Mouse (Mus musculus) yolk sac, embryonic 10.5 days (tissue): Measurements from ENCODE around the gene Scn10a.

Experiments used
- DNase-seq: peaks from one replicate; pipeline ENCODE4 v3.0.0-alpha.2; 2017; ENCODE audit warnings: low spot score

Gene Scn10a

GRCm38 (mm10) chr9:119719222-119719621 lies at the start of gene Scn10a:
Scn10a (minus strand) TSS chr9:119719322.
- DNase-seq = no peak

GRCm38 (mm10) chr9:119768585-119768984 lies 49.5 kb upstream of the Scn10a start:
- DNase-seq = peak; percentile 3

GRCm38 (mm10) chr9:119760226-119760625 lies 41.1 kb upstream of the Scn10a start:
- DNase-seq = no peak

DNA sequence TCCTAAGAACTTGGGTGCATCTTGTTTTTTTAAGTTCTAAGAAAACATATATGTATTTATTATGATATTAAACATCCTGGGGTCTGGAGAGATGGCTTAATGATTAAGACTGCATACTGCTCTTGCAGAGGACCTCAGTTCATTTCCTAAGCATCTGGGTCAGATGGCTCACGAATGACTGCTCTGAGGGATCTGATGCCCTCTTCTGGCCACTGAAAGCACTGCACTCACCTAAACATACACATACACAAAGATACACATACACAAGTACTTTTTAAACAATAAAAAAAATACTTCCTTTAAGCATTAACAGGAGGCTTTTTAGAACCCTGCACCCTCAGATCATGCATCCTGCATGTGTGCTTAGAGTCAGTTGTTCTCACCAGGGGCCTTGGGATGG lies 40.3 kb upstream of the Scn10a start:
- no peak for DNase-seq

DNA sequence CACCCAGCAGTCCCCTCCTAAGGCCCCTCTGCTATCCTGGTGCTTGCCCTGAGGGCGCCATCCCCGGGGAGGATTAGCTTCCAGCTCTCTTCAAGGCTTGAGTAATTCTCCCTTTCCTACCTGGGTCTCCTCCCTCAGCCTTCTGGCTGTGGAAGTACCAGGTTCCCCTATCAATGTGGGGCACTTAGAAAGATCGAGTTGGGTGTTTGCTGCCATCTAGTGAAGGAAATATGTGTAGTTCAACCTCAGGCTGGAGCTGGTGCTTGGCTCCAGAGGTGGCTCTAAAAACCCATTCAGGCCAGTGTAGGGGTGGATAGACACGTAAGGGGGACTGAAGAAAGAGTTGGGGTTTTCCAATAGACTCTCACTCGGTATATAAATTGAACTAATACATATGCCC lies 32.4 kb upstream of the Scn10a start:
- peak; percentile 2 for DNase-seq

DNA sequence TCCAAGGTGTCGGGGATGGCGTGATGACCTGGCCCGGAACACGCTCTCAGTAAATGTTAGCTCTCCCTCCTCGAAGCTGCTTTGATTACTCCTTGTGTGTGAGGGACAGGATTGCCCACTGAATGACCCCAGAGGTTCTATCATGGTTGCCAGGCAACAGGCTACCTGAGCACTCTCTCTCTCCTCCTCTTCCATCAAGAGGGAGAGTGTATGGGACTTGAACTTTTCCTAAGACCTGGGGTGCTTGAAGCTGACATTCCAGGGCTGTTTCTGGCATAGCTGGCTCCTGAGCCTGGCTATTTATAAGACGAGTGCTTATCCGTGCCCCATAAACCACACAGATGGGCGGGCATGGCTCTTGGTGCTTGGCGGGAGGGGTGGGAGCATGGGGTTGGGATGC lies 30.0 kb upstream of the Scn10a start:
- DNase-seq = no peak

- DNase-seq = no peak
These were observed 24.8 kb upstream of the Scn10a start for GRCm38 (mm10) chr9:119743900-119744299.

DNA sequence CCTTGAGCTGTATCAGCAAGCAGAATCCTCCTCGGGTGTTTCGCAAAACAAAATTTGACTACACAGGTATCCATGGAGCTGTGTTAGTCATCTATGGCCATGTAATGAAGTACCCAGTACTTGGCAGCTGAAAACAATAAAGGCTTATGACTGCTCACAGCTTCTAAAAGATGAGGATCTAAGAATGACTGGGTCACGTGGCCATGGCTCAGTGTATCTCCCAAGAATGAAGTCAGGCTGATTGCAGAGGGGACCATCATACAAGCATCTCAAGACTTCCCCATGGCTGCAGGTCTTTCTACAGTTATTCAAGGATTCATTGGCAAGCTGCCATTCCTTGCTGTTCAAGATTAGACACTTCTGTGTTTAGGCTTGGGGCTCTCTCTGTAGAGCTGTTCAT lies 24.2 kb upstream of the Scn10a start:
- DNase-seq = no peak

- DNase-seq = no peak
These were observed 22.1 kb upstream of the Scn10a start for GRCm38 (mm10) chr9:119741101-119741786.

GRCm38 (mm10) chr9:119728412-119729097 lies 9.4 kb upstream of the Scn10a start:
- peak; percentile 9 for DNase-seq

DNA sequence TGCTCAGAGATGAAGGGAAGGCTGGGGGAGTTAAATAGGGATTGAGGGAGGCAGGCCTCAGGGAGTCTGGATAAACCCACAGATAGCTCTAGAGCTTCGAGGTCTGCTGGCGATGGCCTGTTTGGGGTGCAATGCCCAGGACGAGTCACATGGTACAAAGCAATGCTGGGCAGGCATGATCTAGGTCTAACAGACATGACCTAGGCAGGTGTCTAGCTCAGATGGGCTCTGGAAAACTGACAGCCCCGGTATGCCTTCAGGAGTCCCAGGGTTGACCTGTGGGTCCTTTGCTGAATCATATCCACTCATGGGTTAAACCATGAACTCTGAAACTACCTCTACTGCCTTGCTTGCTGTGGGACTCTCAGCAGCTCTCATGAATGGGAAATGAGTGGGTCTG lies 7.9 kb upstream of the Scn10a start:
- DNase-seq = no peak

GRCm38 (mm10) chr9:119725293-119725862 lies 6.3 kb upstream of the Scn10a start:
- DNase-seq = no peak

DNA sequence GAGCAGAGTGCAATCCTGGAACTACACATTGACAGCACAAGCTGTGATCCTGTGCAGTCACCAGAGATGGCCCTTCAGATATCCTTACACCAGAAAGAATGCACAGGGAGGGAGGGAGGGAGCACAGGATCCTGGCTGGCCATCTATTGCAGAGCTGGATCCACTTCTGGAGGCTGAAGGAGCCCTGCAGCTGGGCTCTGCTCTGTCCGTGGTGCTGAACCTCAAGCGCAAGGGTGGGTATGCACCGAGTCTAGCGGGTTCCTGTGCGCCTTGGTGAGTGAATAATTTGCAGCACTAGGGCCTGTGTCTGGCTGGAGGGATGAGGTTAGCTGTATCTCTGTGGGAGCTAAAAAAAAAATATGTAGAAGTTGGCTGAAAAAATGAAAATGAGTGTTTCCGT lies 12.4 kb downstream of the Scn10a start:
- peak; percentile 76 for DNase-seq

DNA sequence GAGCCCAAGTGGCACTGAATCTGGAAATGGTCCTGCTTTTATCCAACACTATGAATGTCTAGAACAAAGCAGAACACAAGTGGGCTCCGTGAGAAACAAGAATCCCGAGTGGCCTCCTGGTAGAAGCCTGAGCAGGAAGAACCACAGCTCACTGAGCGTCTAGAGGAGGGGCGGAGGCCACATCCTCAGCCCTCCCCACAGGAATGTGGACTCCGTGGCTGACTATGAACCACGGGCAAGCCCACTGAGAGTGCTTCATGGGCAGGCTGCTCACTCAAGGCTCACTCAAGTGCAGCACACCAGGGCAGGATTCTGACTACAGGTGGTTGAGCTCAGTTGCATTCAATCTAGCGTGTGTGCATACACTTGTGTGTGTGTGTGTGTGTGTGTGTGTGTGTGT lies 27.6 kb downstream of the Scn10a start:
- DNase-seq = no peak

DNA sequence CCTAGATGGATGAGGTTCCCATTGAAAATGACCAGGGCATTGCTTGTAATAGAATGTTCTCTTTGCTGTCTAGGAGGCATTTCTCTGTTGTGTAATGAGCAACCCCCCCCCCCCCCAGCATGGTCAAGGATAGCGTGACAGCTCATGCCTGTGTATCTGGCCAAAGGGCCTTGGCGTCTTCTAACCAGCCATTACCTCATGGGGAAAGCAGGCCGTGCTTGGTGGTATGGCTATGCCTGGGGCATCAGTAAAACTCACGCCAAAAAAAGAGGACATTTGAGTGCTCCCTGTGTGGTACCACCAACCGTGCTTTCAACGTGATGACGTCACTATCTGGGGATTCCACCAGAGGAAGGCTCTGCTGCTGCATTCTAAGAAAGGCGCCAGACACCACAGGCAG lies 28.1 kb downstream of the Scn10a start:
- DNase-seq = no peak

GRCm38 (mm10) chr9:119687893-119688292 lies 31.2 kb downstream of the Scn10a start:
- DNase-seq = no peak

- no peak for DNase-seq
These were observed 32.9 kb downstream of the Scn10a start for GRCm38 (mm10) chr9:119686187-119686586.

DNA sequence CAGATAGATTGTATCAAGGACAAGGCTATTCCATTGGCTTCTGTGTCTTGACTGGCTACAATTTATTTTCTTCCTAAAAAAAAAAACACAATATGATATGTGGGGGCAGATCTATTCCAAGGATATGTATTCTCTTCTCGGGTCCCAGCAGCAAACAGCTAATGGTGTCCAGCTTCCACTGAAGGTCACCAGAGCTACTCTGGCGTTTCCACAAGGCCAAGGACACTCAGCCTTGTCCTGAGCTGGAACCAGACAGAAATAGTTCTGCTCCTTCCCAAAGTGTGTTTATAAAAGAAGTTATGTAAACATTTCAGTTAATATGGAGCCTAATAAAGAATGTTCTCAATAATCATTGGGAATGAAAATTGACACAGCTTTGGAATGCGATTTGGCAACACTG lies 38.2 kb downstream of the Scn10a start:
- DNase-seq = no peak

GRCm38 (mm10) chr9:119664109-119664508 lies 55.0 kb downstream of the Scn10a start:
- peak; percentile 7 for DNase-seq

- DNase-seq = no peak
These were observed 63.0 kb downstream of the Scn10a start for GRCm38 (mm10) chr9:119656111-119656510.

DNA sequence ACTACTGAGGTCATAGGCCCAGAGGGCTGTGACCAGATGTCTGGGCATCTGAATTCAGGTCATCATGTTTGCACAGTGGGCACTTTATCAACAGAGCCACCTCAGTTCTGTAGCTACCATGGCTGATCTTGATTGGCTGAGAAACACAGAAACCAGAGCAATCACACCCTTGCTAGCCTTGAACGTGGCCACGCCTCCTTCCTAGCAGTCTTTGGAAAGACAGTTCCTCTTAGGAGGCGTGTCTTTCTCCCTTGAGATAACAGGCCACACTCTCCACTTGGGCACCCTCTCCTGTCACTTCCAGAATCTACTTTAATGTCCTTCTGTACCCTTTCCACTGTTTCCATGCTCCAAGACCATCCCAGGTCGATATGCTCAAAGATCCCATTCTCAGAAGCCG lies 65.4 kb downstream of the Scn10a start:
- no peak for DNase-seq

DNA sequence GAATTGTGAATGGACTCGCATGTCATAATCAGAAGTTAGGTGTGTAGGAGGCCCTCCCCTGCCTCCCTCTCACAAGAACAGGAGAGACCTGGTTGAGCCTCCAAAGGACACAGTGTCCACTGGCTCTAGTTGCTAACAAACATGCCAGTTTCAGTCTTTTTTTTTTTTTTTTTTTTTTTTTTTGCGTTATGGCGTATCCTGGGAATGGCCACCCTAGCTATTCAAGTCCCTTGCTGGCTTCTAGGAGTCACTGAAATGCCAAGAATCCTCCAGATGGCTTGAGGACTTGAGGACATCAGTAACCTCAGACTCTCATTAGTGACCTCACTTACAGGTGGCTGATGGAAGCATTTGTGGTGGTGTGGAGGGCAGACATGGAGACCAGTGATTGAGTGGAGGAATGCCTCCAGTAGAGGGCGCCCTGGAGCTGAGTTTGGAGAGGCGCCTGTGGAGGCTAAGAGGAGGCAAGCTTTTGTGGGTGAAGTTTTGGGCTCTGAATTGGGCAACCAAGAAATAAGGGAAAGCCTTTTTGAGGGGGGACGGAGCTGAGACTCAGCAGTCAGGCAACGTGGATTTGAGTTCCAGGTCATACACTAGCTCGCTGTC lies 72.1 kb downstream of the Scn10a start:
- no peak for DNase-seq

DNA sequence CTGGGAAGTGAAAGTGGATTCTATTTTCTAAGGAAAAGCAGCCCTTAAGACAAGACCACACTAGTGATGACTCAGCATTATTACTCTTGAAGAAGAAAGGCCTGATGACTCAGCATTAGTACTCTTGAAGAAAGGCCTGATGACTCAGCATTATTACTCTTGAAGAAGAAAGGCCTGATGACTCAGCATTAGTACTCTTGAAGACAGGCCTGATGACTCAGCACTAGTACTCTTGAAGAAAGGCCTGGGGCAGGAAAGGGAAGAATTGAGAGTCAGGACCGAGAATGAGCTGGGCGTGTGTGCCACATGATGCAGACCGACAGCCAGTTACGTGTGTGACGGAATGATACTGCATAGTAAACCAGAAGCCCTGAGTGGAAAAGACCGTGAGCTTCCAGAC lies 77.1 kb downstream of the Scn10a start:
- DNase-seq = no peak
